Mouse (Mus musculus) limb, embryonic 14.5 days (tissue): ENCODE results near the gene Taar8a. TPM values are rescaled to one million over a fixed set of nuclear protein-coding genes. Genes with fewer than 3 reads are reported as not detected.
"Not testable (repeated sequence)": the region's sequence is repeated elsewhere in the genome, so short reads cannot be mapped to it uniquely, and the experiment has no call there.

Source experiments
- ATAC-seq: fragments of 200-750 bp; cut with Nextera tagmentation; 2 replicates; pipeline ENCODE4 v1.8.0; 2017; ENCODE audit warnings: low read depth, moderate number of reproducible peaks, moderate TSS enrichment; ENCODE audit not compliant: low FRiP score
- DNase-seq: peaks from one replicate; pipeline ENCODE4 v3.0.0-alpha.2; 2015; ENCODE audit warnings: low spot score
- H3K27ac ChIP-seq: fragments of 300-500 bp; sonication (generic); replicated peaks from 2 replicates; pipeline ENCODE4 v1.5.1; 2014; ENCODE audit warnings: low read depth, mild to moderate bottlenecking, low read length, moderate library complexity, mixed read lengths
- H3K27me3 ChIP-seq: fragments of 300-500 bp; sonication (generic); 2 replicates; pipeline ENCODE4 v1.6.1; 2014; ENCODE audit warnings: low read length, mixed read lengths; ENCODE audit not compliant: control insufficient read depth, insufficient read depth
- H3K36me3 ChIP-seq: fragments of 300-500 bp; sonication (generic); 2 replicates; pipeline ENCODE4 v1.6.1; 2014; ENCODE audit warnings: mild to moderate bottlenecking, low read length, moderate library complexity, mixed read lengths; ENCODE audit not compliant: control insufficient read depth, insufficient read depth
- H3K4me1 ChIP-seq: fragments of 300-500 bp; sonication (generic); 2 replicates; pipeline ENCODE4 v1.6.1; 2014; ENCODE audit warnings: antibody characterized with exemption, low read length, mixed read lengths; ENCODE audit not compliant: control insufficient read depth, insufficient read depth
- H3K4me2 ChIP-seq: fragments of 300-500 bp; sonication (generic); replicated peaks from 2 replicates; pipeline ENCODE4 v1.6.1; 2014; ENCODE audit warnings: low read depth, mild to moderate bottlenecking, low read length, moderate library complexity; ENCODE audit not compliant: severe bottlenecking
- H3K4me3 ChIP-seq: fragments of 300-500 bp; sonication (generic); replicated peaks from 2 replicates; pipeline ENCODE4 v1.5.1; 2014; ENCODE audit warnings: low read length
- H3K9ac ChIP-seq: fragments of 300-500 bp; sonication (generic); 2 replicates; pipeline ENCODE4 v1.6.1; 2014; ENCODE audit warnings: mild to moderate bottlenecking, low read depth, low read length, moderate library complexity; ENCODE audit not compliant: severe bottlenecking
- H3K9me3 ChIP-seq: fragments of 300-500 bp; sonication (generic); 2 replicates; pipeline ENCODE4 v1.6.1; 2016; ENCODE audit warnings: low read length; ENCODE audit not compliant: control insufficient read depth
- POLR2A ChIP-seq: fragments of 200-500 bp; IDR thresholded peaks from 2 replicates; pipeline ENCODE4 v1.8.0; 2012; ENCODE audit warnings: inconsistent platforms, mild to moderate bottlenecking, moderate library complexity, borderline replicate concordance; ENCODE audit not compliant: insufficient read depth, insufficient read length; ENCODE audit errors: extremely low read depth
- WGBS: fragments of 180-500 bp; shearing (Covaris S2); extraction: QIAGEN DNeasy Blood & Tissue Kit; methylation state at CpG from one replicate; pipeline ENCODE4 v1.1.7; 2014; 5-methylcytosine and 5-hydroxymethylcytosine counted together
- polyA plus RNA-seq, 2 experiments: library from polyadenylated mRNA; depleted of rRNA in 1 of 2; stranded (reverse) in 1 of 2; unstranded in 1 of 2; fragments of >200 nt; fragmentation: Nextera tagmentation in 1 of 2; extraction: Ambion mirVana in 1 of 2; gene quantifications; 2 replicates each; pipeline versions ENCODE4 v1.2.1 to v1.2.3; 2012 to 2014

Taar8a gene
- polyA plus RNA-seq, 2 experiments: not detected

DNA sequence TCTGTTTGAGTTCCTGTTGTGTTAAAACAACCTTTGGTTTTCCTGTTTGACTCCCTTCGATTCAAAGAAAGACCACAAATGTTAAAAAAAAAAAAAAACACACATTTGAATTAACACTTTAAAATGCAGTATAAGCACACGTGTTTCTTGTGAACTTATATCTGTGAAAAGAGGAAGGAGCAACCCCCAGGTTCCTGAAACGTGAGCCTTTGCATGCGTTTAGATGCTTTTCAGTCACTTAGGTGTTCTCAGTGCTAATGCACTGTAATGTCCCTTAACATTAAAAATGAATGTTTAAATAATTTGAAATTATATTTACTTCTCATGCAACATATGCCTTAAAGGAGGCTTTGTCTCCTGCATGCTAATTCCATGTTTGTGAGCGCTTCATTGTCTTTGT lies 31.4 kb downstream of the Taar8a start:
- ATAC-seq: no peak
- 45% methylated on average over 5 of the region's 5 CpGs for WGBS
- no peaks in the 10 kb centered on the region for H3K36me3 ChIP-seq
- no peaks in the 10 kb centered on the region for H3K9me3 ChIP-seq
- H3K4me1 ChIP-seq: no peaks in the 10 kb centered on the region
- no peaks in the 10 kb centered on the region for H3K27me3 ChIP-seq
- no peak for DNase-seq
- no peak overlapping the region for H3K4me3 ChIP-seq
- H3K27ac ChIP-seq: no peak overlapping the region
- no peak overlapping the region for H3K9ac ChIP-seq
- TF ChIP-seq POLR2A: no peak
- no peak overlapping the region for H3K4me2 ChIP-seq

DNA sequence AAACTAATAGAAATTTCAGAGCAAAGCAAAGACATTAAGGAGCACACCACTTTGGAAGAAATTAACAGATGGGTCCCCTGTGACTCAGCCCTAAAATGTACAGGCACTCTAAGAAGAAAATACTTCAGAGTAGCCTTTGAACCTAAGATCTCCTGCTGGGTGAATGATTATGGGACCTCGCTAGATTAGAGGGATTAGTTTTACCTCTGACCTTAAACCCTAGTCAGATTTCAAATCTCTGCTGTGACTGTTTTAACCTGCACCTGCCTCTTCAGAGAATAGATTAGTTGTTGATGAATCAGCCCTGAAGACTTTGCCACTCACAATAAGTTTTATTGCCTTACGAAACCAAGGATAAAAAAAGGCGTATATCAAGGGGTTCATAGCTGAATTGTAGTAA lies 31.9 kb downstream of the Taar8a start:
- Histone ChIP-seq H3K36me3 (no peaks in the 10 kb centered on the region), H3K9ac (no peak overlapping the region), H3K4me2 (no peak overlapping the region), H3K27ac (no peak overlapping the region), H3K4me1 (no peaks in the 10 kb centered on the region), H3K27me3 (no peaks in the 10 kb centered on the region), H3K9me3 (no peaks in the 10 kb centered on the region), H3K4me3 (no peak overlapping the region)
- no peak for TF ChIP-seq POLR2A
- DNase-seq (no peak), ATAC-seq (no peak)
- 47% methylated on average over 3 of the region's 3 CpGs for WGBS

- H3K27me3 ChIP-seq, H3K9ac ChIP-seq, DNase-seq, H3K4me2 ChIP-seq, H3K36me3 ChIP-seq, H3K27ac ChIP-seq, H3K4me1 ChIP-seq, H3K4me3 ChIP-seq, ATAC-seq, H3K9me3 ChIP-seq: not testable (repeated sequence)
- WGBS: 79% methylated on average over 8 of the region's 8 CpGs
These were observed 33.1 kb downstream of the Taar8a start, which contains the start of gene Taar9 for GRCm38 (mm10) chr10:24109434-24109833. Taar9 (minus strand) TSS chr10:24109534.

GRCm38 (mm10) chr10:24111116-24111778 lies 34.9 kb downstream of the Taar8a start:
- Histone ChIP-seq H3K4me2 (no peak overlapping the region), H3K4me3 (no peak overlapping the region), H3K9me3 (no peaks in the 10 kb centered on the region), H3K9ac (no peak overlapping the region), H3K27me3 (no peaks in the 10 kb centered on the region), H3K36me3 (no peaks in the 10 kb centered on the region), H3K4me1 (no peaks in the 10 kb centered on the region), H3K27ac (no peak overlapping the region)
- WGBS: 50% methylated on average over 6 of the region's 6 CpGs
- TF ChIP-seq POLR2A: no peak
- DNase-seq (peak; percentile 65), ATAC-seq (no peak)

Other genes with a start within 250 kb of the Taar8a start
- gene Vnn3, start 225.0 kb upstream of the Taar8a start, polyA plus RNA-seq (2012; rRNA removed): 0.04 and 0.08 TPM in 2 replicates
- gene Vnn3, start 225.0 kb upstream of the Taar8a start, polyA plus RNA-seq (2014; fragmentation: Nextera tagmentation; extraction: Ambion mirVana): 0.11 and 0.23 TPM in 2 replicates
- 0.82 and 1.1 TPM in 2 replicates for gene Vnn1, start 181.8 kb upstream of the Taar8a start, polyA plus RNA-seq (2012; rRNA removed)
- 0.96 and 1.3 TPM in 2 replicates for gene Vnn1, start 181.8 kb upstream of the Taar8a start, polyA plus RNA-seq (2014; fragmentation: Nextera tagmentation; extraction: Ambion mirVana)
- not detected in 2 replicates for gene Taar1, start 156.1 kb upstream of the Taar8a start, polyA plus RNA-seq (2012; rRNA removed)
- not detected in 2 replicates for gene Taar1, start 156.1 kb upstream of the Taar8a start, polyA plus RNA-seq (2014; fragmentation: Nextera tagmentation; extraction: Ambion mirVana)
- not detected in 2 replicates for gene Taar2, start 137.9 kb upstream of the Taar8a start, polyA plus RNA-seq (2012; rRNA removed)
- not detected in 2 replicates for gene Taar2, start 137.9 kb upstream of the Taar8a start, polyA plus RNA-seq (2014; fragmentation: Nextera tagmentation; extraction: Ambion mirVana)
- gene Taar3, start 126.9 kb upstream of the Taar8a start, polyA plus RNA-seq (2012; rRNA removed): not detected in 2 replicates
- gene Taar3, start 126.9 kb upstream of the Taar8a start, polyA plus RNA-seq (2014; fragmentation: Nextera tagmentation; extraction: Ambion mirVana): not detected in 2 replicates
- gene Taar4, start 116.0 kb upstream of the Taar8a start, polyA plus RNA-seq (2012; rRNA removed): 0.06 TPM in 1 of 2 replicates, not detected in the other
- gene Taar4, start 116.0 kb upstream of the Taar8a start, polyA plus RNA-seq (2014; fragmentation: Nextera tagmentation; extraction: Ambion mirVana): not detected in 2 replicates
- gene Taar5, start 105.8 kb upstream of the Taar8a start, polyA plus RNA-seq (2012; rRNA removed): 0.13 and 0.20 TPM in 2 replicates
- gene Taar5, start 105.8 kb upstream of the Taar8a start, polyA plus RNA-seq (2014; fragmentation: Nextera tagmentation; extraction: Ambion mirVana): not detected in 2 replicates
- not detected in 2 replicates for gene Taar6, start 90.9 kb upstream of the Taar8a start, polyA plus RNA-seq (2012; rRNA removed)
- gene Taar6, start 90.9 kb upstream of the Taar8a start, polyA plus RNA-seq (2014; fragmentation: Nextera tagmentation; extraction: Ambion mirVana): not detected in 2 replicates
- gene Taar7a, start 83.0 kb upstream of the Taar8a start, polyA plus RNA-seq (2012; rRNA removed): not detected in 2 replicates
- not detected in 2 replicates for gene Taar7a, start 83.0 kb upstream of the Taar8a start, polyA plus RNA-seq (2014; fragmentation: Nextera tagmentation; extraction: Ambion mirVana)
- not detected in 2 replicates for gene Taar7b, start 76.6 kb upstream of the Taar8a start, polyA plus RNA-seq (2012; rRNA removed)
- gene Taar7b, start 76.6 kb upstream of the Taar8a start, polyA plus RNA-seq (2014; fragmentation: Nextera tagmentation; extraction: Ambion mirVana): not detected in 2 replicates
- gene Taar7d, start 49.3 kb upstream of the Taar8a start, polyA plus RNA-seq (2012; rRNA removed): not detected in 2 replicates
- gene Taar7d, start 49.3 kb upstream of the Taar8a start, polyA plus RNA-seq (2014; fragmentation: Nextera tagmentation; extraction: Ambion mirVana): not detected in 2 replicates
- not detected in 2 replicates for gene Taar7e, start 38.9 kb upstream of the Taar8a start, polyA plus RNA-seq (2012; rRNA removed)
- not detected in 2 replicates for gene Taar7e, start 38.9 kb upstream of the Taar8a start, polyA plus RNA-seq (2014; fragmentation: Nextera tagmentation; extraction: Ambion mirVana)
- gene Taar7f, start 27.0 kb upstream of the Taar8a start, polyA plus RNA-seq (2012; rRNA removed): not detected in 2 replicates
- not detected in 2 replicates for gene Taar7f, start 27.0 kb upstream of the Taar8a start, polyA plus RNA-seq (2014; fragmentation: Nextera tagmentation; extraction: Ambion mirVana)
- gene Taar8b, start 15.8 kb downstream of the Taar8a start, polyA plus RNA-seq (2012; rRNA removed): not detected in 2 replicates
- not detected in 2 replicates for gene Taar8b, start 15.8 kb downstream of the Taar8a start, polyA plus RNA-seq (2014; fragmentation: Nextera tagmentation; extraction: Ambion mirVana)
- gene Taar8c, start 25.4 kb downstream of the Taar8a start, polyA plus RNA-seq (2012; rRNA removed): not detected in 2 replicates
- gene Taar8c, start 25.4 kb downstream of the Taar8a start, polyA plus RNA-seq (2014; fragmentation: Nextera tagmentation; extraction: Ambion mirVana): not detected in 2 replicates
- gene Taar9, start 33.0 kb downstream of the Taar8a start, polyA plus RNA-seq (2012; rRNA removed): not detected in 2 replicates
- gene Taar9, start 33.0 kb downstream of the Taar8a start, polyA plus RNA-seq (2014; fragmentation: Nextera tagmentation; extraction: Ambion mirVana): not detected in 2 replicates
- 60.1 and 61.1 TPM in 2 replicates for gene Stx7, start 72.8 kb downstream of the Taar8a start, polyA plus RNA-seq (2012; rRNA removed)
- 68.0 and 69.3 TPM in 2 replicates for gene Stx7, start 72.8 kb downstream of the Taar8a start, polyA plus RNA-seq (2014; fragmentation: Nextera tagmentation; extraction: Ambion mirVana)
- 34.5 and 34.9 TPM in 2 replicates for gene Moxd1, start 147.0 kb downstream of the Taar8a start, polyA plus RNA-seq (2012; rRNA removed)
- 24.2 and 25.5 TPM in 2 replicates for gene Moxd1, start 147.0 kb downstream of the Taar8a start, polyA plus RNA-seq (2014; fragmentation: Nextera tagmentation; extraction: Ambion mirVana)